ENCODE assay signal across 8 mouse cellular contexts in genomic region chr11:59664818-59665217, GRCm38 (mm10). TPM values are rescaled to one million over a fixed set of nuclear protein-coding genes. Genes with fewer than 3 reads are reported as not detected.
A peak's percentile ranks its signal among the peaks of the same experiment; 100 is the strongest.
DNase-seq lines count a peak whose midpoint lies in the region; ATAC-seq lines count a peak whose summit lies in the region.

No protein-coding gene starts in this region.

- no peak overlapping the region for H3K4me3 ChIP-seq in neural tube, embryonic 12.5 days
- peak overlapping the region; percentile 6 for H3K4me3 ChIP-seq in forebrain, embryonic 13.5 days
- H3K4me3 ChIP-seq in lung, embryonic 15.5 days = peak overlapping the region; percentile 85

- no peaks in the 10 kb centered on the region for H3K27me3 ChIP-seq in neural tube, embryonic 12.5 days (replicated peaks)
- H3K27me3 ChIP-seq in forebrain, embryonic 13.5 days = no peaks in the 10 kb centered on the region
- H3K27me3 ChIP-seq in lung, embryonic 15.5 days = no peaks in the 10 kb centered on the region

- intact Hi-C loops in heart, postnatal 14 days (cut with DNase I) = loop anchor here (2.0 kb wide), 1 partner anchor 42 kb away; no protein-coding TSS in a partner anchor

- no peaks in the 10 kb centered on the region for H3K36me3 ChIP-seq in neural tube, embryonic 12.5 days
- no peaks in the 10 kb centered on the region for H3K36me3 ChIP-seq in forebrain, embryonic 13.5 days (ENCODE audit: poor library complexity, severe bottlenecking)
- H3K36me3 ChIP-seq in lung, embryonic 15.5 days = no peaks in the 10 kb centered on the region

- H3K27ac ChIP-seq in neural tube, embryonic 12.5 days = no peak overlapping the region
- H3K27ac ChIP-seq in forebrain, embryonic 13.5 days = peak overlapping the region; percentile 27
- H3K27ac ChIP-seq in lung, embryonic 15.5 days = peak overlapping the region; percentile 97

- H3K4me2 ChIP-seq in neural tube, embryonic 12.5 days (replicated peaks) = peak overlapping the region; percentile 82
- peak overlapping the region; percentile 90 for H3K4me2 ChIP-seq in forebrain, embryonic 13.5 days
- H3K4me2 ChIP-seq in lung, embryonic 15.5 days = peak overlapping the region; percentile 79

- no peak for ATAC-seq in neural tube, embryonic 12.5 days (ENCODE audit: low FRiP score, low read depth)
- ATAC-seq in forebrain, embryonic 13.5 days = no peak
- ATAC-seq in lung, embryonic 15.5 days (ENCODE audit: borderline replicate concordance, extremely low read depth, low FRiP score, low TSS enrichment) = peak; percentile 49

- 50% methylated on average over 3 of the region's 3 CpGs for WGBS in neural tube, embryonic 12.5 days
- WGBS in forebrain, embryonic 13.5 days = 43% methylated on average over 3 of the region's 3 CpGs
- 2% methylated on average over 3 of the region's 3 CpGs for WGBS in lung, embryonic 15.5 days

- H3K9me3 ChIP-seq in neural tube, embryonic 12.5 days = no peaks in the 10 kb centered on the region
- H3K9me3 ChIP-seq in forebrain, embryonic 13.5 days (replicated peaks) = no peaks in the 10 kb centered on the region
- H3K9me3 ChIP-seq in lung, embryonic 15.5 days = no peaks in the 10 kb centered on the region

- DNase-seq in neural tube, embryonic 10.5 days (ENCODE audit: extremely low spot score, low spot score) = no peak
- DNase-seq in heart, postnatal 14 days = peak; percentile 69 to 72
- DNase-seq in kidney, postnatal 36 days = peak; percentile 71 to 78
- DNase-seq in right cerebral cortex, postnatal 36 days (ENCODE audit: low spot score in 2 of 2) = peak; percentile 24 to 36
- DNase-seq in thymus, postnatal 4 days = no peak

- H3K9ac ChIP-seq in neural tube, embryonic 12.5 days = no peak overlapping the region
- H3K9ac ChIP-seq in forebrain, embryonic 13.5 days = peak overlapping the region; percentile 38
- no peak overlapping the region; the same call in 1 of the 2 replicates for H3K9ac ChIP-seq in lung, embryonic 15.5 days

- H3K4me1 ChIP-seq in neural tube, embryonic 12.5 days = peaks cover 30% of the 10 kb centered on the region
- H3K4me1 ChIP-seq in forebrain, embryonic 13.5 days = peaks cover 54% of the 10 kb centered on the region
- H3K4me1 ChIP-seq in lung, embryonic 15.5 days = peaks cover 50% of the 10 kb centered on the region

RNA-seq across cellular contexts. Expression of gene Mprip, which starts 3.7 kb away (rescaled TPM):
- 105 and 123 TPM in 2 replicates for polyA plus RNA-seq in neural tube, embryonic 12.5 days (2016; fragmentation: Nextera tagmentation; extraction: Ambion mirVana)
- polyA plus RNA-seq in forebrain, embryonic 13.5 days (2015; fragmentation: Nextera tagmentation; extraction: Ambion mirVana) = 37.1 and 40.5 TPM in 2 replicates
- total RNA-seq in heart, postnatal 14 days (2021) = 100 to 1,000 TPM; 171 to 185 TPM
- 109 and 111 TPM in 2 replicates for polyA plus RNA-seq in lung, embryonic 15.5 days (2015; fragmentation: Nextera tagmentation; extraction: Ambion mirVana)

Comparison
In these comparisons a context has a peak if more than half of its experiments do, and no peak if none do; other contexts are left out.
1. DNase-seq: peak in heart, postnatal 14 days (2 of 2), kidney, postnatal 36 days (2 of 2) and right cerebral cortex, postnatal 36 days (2 of 2); none in neural tube, embryonic 10.5 days (single experiment) and thymus, postnatal 4 days (single experiment).
2. Peak in every context shown above with its lines, with median percentiles within 50 percentile points of each other: H3K4me2 ChIP-seq.